Mouse (Mus musculus): ENCODE measurements at regions not wholly inside any gene's neighbourhood (a gene's known extent, or its start where the extent isn't known, plus 50 kb on each side); places are given as distances from the start of the nearest gene placed in this dataset.

GRCm38 (mm10) chr5:73729646-73730045 is 78.5 kb downstream of the Spata18 start:
- intact Hi-C loops (cut with DNase I) = no loop called here

GRCm38 (mm10) chr5:73731423-73731822 is 80.2 kb downstream of the Spata18 start:
- intact Hi-C loops (cut with DNase I) = no loop called here

GRCm38 (mm10) chr5:73731991-73732565 is 80.9 kb downstream of the Spata18 start:
- intact Hi-C loops (cut with DNase I) = no loop called here

GRCm38 (mm10) chr5:73740766-73741165 is 89.6 kb downstream of the Spata18 start:
- intact Hi-C loops (cut with DNase I) = no loop called here

GRCm38 (mm10) chr5:73741441-73741840 is 90.3 kb downstream of the Spata18 start:
- intact Hi-C loops (cut with DNase I) = no loop called here

GRCm38 (mm10) chr5:73743953-73744352 is 92.8 kb downstream of the Spata18 start:
- intact Hi-C loops (cut with DNase I) = no loop called here

GRCm38 (mm10) chr5:73749791-73750190 is 98.6 kb downstream of the Spata18 start:
- intact Hi-C loops (cut with DNase I) = loop anchor here (10.0 kb wide), 1 partner anchor 535 kb away; no protein-coding TSS in a partner anchor

GRCm38 (mm10) chr5:73752225-73752644 is 101.1 kb downstream of the Spata18 start:
- intact Hi-C loops (cut with DNase I) = loop anchor here (10.0 kb wide), 1 partner anchor 533 kb away; no protein-coding TSS in a partner anchor

GRCm38 (mm10) chr5:73753827-73754226 is 102.6 kb downstream of the Spata18 start:
- intact Hi-C loops (cut with DNase I) = loop anchor here (10.0 kb wide), 1 partner anchor 531 kb away; no protein-coding TSS in a partner anchor

- intact Hi-C loops (cut with DNase I) = loop anchor here (10.0 kb wide), 1 partner anchor 526 kb away; no protein-coding TSS in a partner anchor
These were observed 107.4 kb downstream of the Spata18 start for GRCm38 (mm10) chr5:73758534-73758933.

- intact Hi-C loops (cut with DNase I) = no loop called here
These were observed 110.1 kb downstream of the Spata18 start for GRCm38 (mm10) chr5:73761236-73761635.

GRCm38 (mm10) chr5:73761709-73762108 is 110.5 kb downstream of the Spata18 start:
- intact Hi-C loops (cut with DNase I) = no loop called here

- intact Hi-C loops (cut with DNase I) = no loop called here
These were observed 113.0 kb downstream of the Spata18 start for GRCm38 (mm10) chr5:73764226-73764625.

GRCm38 (mm10) chr5:73765466-73765865 is 114.3 kb downstream of the Spata18 start:
- intact Hi-C loops (cut with DNase I) = no loop called here

- intact Hi-C loops (cut with DNase I) = no loop called here
These were observed 117.1 kb downstream of the Spata18 start for GRCm38 (mm10) chr5:73768253-73768652.

- intact Hi-C loops (cut with DNase I) = no loop called here
These were observed 124.8 kb downstream of the Spata18 start for GRCm38 (mm10) chr5:73775775-73776548.

- intact Hi-C loops (cut with DNase I) = no loop called here
These were observed 126.2 kb downstream of the Spata18 start for GRCm38 (mm10) chr5:73777282-73777921.

GRCm38 (mm10) chr5:73781190-73781940 is 130.2 kb downstream of the Spata18 start:
- intact Hi-C loops (cut with DNase I) = no loop called here

- intact Hi-C loops (cut with DNase I) = no loop called here
These were observed 131.3 kb downstream of the Spata18 start for GRCm38 (mm10) chr5:73782214-73783091.

- intact Hi-C loops (cut with DNase I) = no loop called here
These were observed 136.1 kb downstream of the Spata18 start for GRCm38 (mm10) chr5:73787275-73787674.
